Mouse (Mus musculus) lung, embryonic 16.5 days (tissue): ENCODE measurements around the gene Flot2. TPM values are rescaled to one million over a fixed set of nuclear protein-coding genes. Genes with fewer than 3 reads are reported as not detected.

Experiments
- ATAC-seq: fragments of 200-750 bp; cut with Nextera tagmentation; 2 replicates; pipeline ENCODE4 v1.8.0; 2017; ENCODE audit warnings: low read depth, mild to moderate bottlenecking, moderate library complexity
- H3K27ac ChIP-seq: fragments of 300-500 bp; sonication (generic); 2 replicates; pipeline ENCODE4 v1.5.1; 2014; ENCODE audit warnings: mild to moderate bottlenecking, control low read depth, low read length
- H3K27me3 ChIP-seq: fragments of 300-500 bp; sonication (generic); 2 replicates; pipeline ENCODE4 v1.6.1; 2014; ENCODE audit warnings: low read depth, low read length, mixed read lengths; ENCODE audit not compliant: control insufficient read depth, insufficient read depth
- H3K36me3 ChIP-seq: fragments of 300-500 bp; sonication (generic); 2 replicates; pipeline ENCODE4 v1.6.1; 2014; ENCODE audit warnings: low read length; ENCODE audit not compliant: control insufficient read depth, insufficient read depth
- H3K4me1 ChIP-seq: fragments of 300-500 bp; sonication (generic); replicated peaks from 2 replicates; pipeline ENCODE4 v1.6.1; 2014; ENCODE audit warnings: low read length, mixed read lengths; ENCODE audit not compliant: control insufficient read depth, insufficient read depth
- H3K4me2 ChIP-seq: fragments of 300-500 bp; sonication (generic); 2 replicates; pipeline ENCODE4 v1.6.1; 2014; ENCODE audit warnings: low read depth, low read length, control low read depth
- H3K4me3 ChIP-seq: fragments of 300-500 bp; sonication (generic); 2 replicates; pipeline ENCODE4 v1.5.1; 2014; ENCODE audit warnings: mild to moderate bottlenecking, low read length, control low read depth
- H3K9ac ChIP-seq: fragments of 300-500 bp; sonication (generic); 2 replicates; pipeline ENCODE4 v1.6.1; 2014; ENCODE audit warnings: low read length, control low read depth
- H3K9me3 ChIP-seq: fragments of 300-500 bp; sonication (generic); 2 replicates; pipeline ENCODE4 v1.6.1; 2016; ENCODE audit warnings: low read length; ENCODE audit not compliant: control insufficient read depth
- WGBS: fragments of 180-500 bp; shearing (Covaris S2); extraction: QIAGEN DNeasy Blood & Tissue Kit; methylation state at CpG from one replicate; pipeline ENCODE4 v1.1.7; 2014; 5-methylcytosine and 5-hydroxymethylcytosine counted together
- polyA plus RNA-seq: library from polyadenylated mRNA; unstranded; fragments of >200 nt; fragmentation: Nextera tagmentation; extraction: Ambion mirVana; gene quantifications from 2 replicates; pipeline ENCODE4 v1.2.1, GENCODE M21; 2015

Flot2 gene
- polyA plus RNA-seq, 1 experiment from 2014 or later = 67.6 TPM

GRCm38 (mm10) chr11:78053078-78053477 is 15.3 kb downstream of the Flot2 start:
- 71% methylated on average over 8 of the region's 8 CpGs for WGBS
- no peak for ATAC-seq
- H3K4me2 ChIP-seq = no peak overlapping the region
- H3K27me3 ChIP-seq = no peaks in the 10 kb centered on the region
- peaks cover 3% of the 10 kb centered on the region; the same call in 1 of the 2 replicates for H3K36me3 ChIP-seq
- no peak overlapping the region for H3K9ac ChIP-seq
- H3K4me1 ChIP-seq = no peaks in the 10 kb centered on the region
- H3K9me3 ChIP-seq = no peaks in the 10 kb centered on the region
- no peak overlapping the region for H3K27ac ChIP-seq
- H3K4me3 ChIP-seq = no peak overlapping the region

- Histone ChIP-seq H3K27ac (no peak overlapping the region), H3K4me1 (no peaks in the 10 kb centered on the region), H3K9ac (no peak overlapping the region), H3K4me2 (no peak overlapping the region), H3K9me3 (no peaks in the 10 kb centered on the region), H3K27me3 (no peaks in the 10 kb centered on the region), H3K36me3 (peaks cover 8% of the 10 kb centered on the region; the same call in 1 of the 2 replicates), H3K4me3 (no peak overlapping the region)
- ATAC-seq = no peak
- WGBS = 64% methylated on average over 8 of the region's 8 CpGs
Observed at GRCm38 (mm10) chr11:78056946-78057345, 19.2 kb downstream of the Flot2 start.

GRCm38 (mm10) chr11:78059833-78060757 is 22.4 kb downstream of the Flot2 start:
- Histone ChIP-seq H3K27me3 (no peaks in the 10 kb centered on the region), H3K4me2 (no peak overlapping the region), H3K4me3 (no peak overlapping the region), H3K4me1 (no peaks in the 10 kb centered on the region), H3K27ac (no peak overlapping the region), H3K9ac (no peak overlapping the region), H3K36me3 (peaks cover 8% of the 10 kb centered on the region; the same call in 1 of the 2 replicates), H3K9me3 (no peaks in the 10 kb centered on the region)
- 51% methylated on average over 9 of the region's 9 CpGs for WGBS
- peak; percentile 93 for ATAC-seq

GRCm38 (mm10) chr11:78062563-78062962 is 24.8 kb downstream of the Flot2 start:
- Histone ChIP-seq H3K27ac (no peak overlapping the region), H3K9me3 (no peaks in the 10 kb centered on the region), H3K9ac (no peak overlapping the region), H3K4me3 (no peak overlapping the region), H3K4me2 (no peak overlapping the region), H3K27me3 (no peaks in the 10 kb centered on the region), H3K36me3 (peaks cover 8% of the 10 kb centered on the region; the same call in 1 of the 2 replicates), H3K4me1 (no peaks in the 10 kb centered on the region)
- ATAC-seq = no peak
- 79% methylated on average over 1 of the region's 1 CpGs for WGBS

GRCm38 (mm10) chr11:78065906-78066305 is 28.2 kb downstream of the Flot2 start:
- H3K9me3 ChIP-seq = no peaks in the 10 kb centered on the region
- no peak for ATAC-seq
- H3K4me1 ChIP-seq = no peaks in the 10 kb centered on the region
- no peak overlapping the region for H3K27ac ChIP-seq
- no peaks in the 10 kb centered on the region for H3K27me3 ChIP-seq
- H3K4me3 ChIP-seq = no peak overlapping the region
- 32% methylated on average over 2 of the region's 2 CpGs for WGBS
- H3K9ac ChIP-seq = no peak overlapping the region
- no peak overlapping the region for H3K4me2 ChIP-seq
- no peaks in the 10 kb centered on the region for H3K36me3 ChIP-seq

GRCm38 (mm10) chr11:78066641-78067040 is 28.9 kb downstream of the Flot2 start:
- ATAC-seq = no peak
- no peak overlapping the region for H3K4me3 ChIP-seq
- H3K9me3 ChIP-seq = no peaks in the 10 kb centered on the region
- no peaks in the 10 kb centered on the region for H3K36me3 ChIP-seq
- no peak overlapping the region for H3K4me2 ChIP-seq
- no peaks in the 10 kb centered on the region for H3K4me1 ChIP-seq
- H3K9ac ChIP-seq = no peak overlapping the region
- 55% methylated on average over 2 of the region's 2 CpGs for WGBS
- H3K27ac ChIP-seq = no peak overlapping the region
- no peaks in the 10 kb centered on the region for H3K27me3 ChIP-seq

- Histone ChIP-seq H3K27me3 (no peaks in the 10 kb centered on the region), H3K4me1 (no peaks in the 10 kb centered on the region), H3K27ac (no peak overlapping the region), H3K9ac (no peak overlapping the region), H3K4me2 (no peak overlapping the region), H3K36me3 (no peaks in the 10 kb centered on the region), H3K9me3 (no peaks in the 10 kb centered on the region), H3K4me3 (no peak overlapping the region)
- 61% methylated on average over 5 of the region's 5 CpGs for WGBS
- no peak for ATAC-seq
Observed at GRCm38 (mm10) chr11:78067566-78067965, 29.8 kb downstream of the Flot2 start.

- Histone ChIP-seq H3K4me3 (no peak overlapping the region), H3K9me3 (no peaks in the 10 kb centered on the region), H3K4me1 (no peaks in the 10 kb centered on the region), H3K36me3 (peaks cover 8% of the 10 kb centered on the region), H3K27me3 (no peaks in the 10 kb centered on the region), H3K27ac (no peak overlapping the region), H3K9ac (no peak overlapping the region), H3K4me2 (no peak overlapping the region)
- no peak for ATAC-seq
- WGBS = 76% methylated on average over 5 of the region's 5 CpGs
Observed at GRCm38 (mm10) chr11:78069130-78069529, 31.4 kb downstream of the Flot2 start.

GRCm38 (mm10) chr11:78069646-78070045 is 31.9 kb downstream of the Flot2 start:
- H3K27me3 ChIP-seq = no peaks in the 10 kb centered on the region
- no peak for ATAC-seq
- H3K36me3 ChIP-seq = peaks cover 12% of the 10 kb centered on the region
- H3K9me3 ChIP-seq = no peaks in the 10 kb centered on the region
- H3K27ac ChIP-seq = no peak overlapping the region
- H3K4me1 ChIP-seq = no peaks in the 10 kb centered on the region
- no peak overlapping the region for H3K9ac ChIP-seq
- WGBS = 74% methylated on average over 6 of the region's 6 CpGs
- H3K4me3 ChIP-seq = no peak overlapping the region
- H3K4me2 ChIP-seq = no peak overlapping the region
